Mouse (Mus musculus) cerebellum, postnatal 10 days (tissue): ENCODE measurements at regions not wholly inside any gene's neighbourhood (a gene's known extent, or its start where the extent isn't known, plus 50 kb on each side); places are given as distances from the start of the nearest gene placed in this dataset.

Source experiments
- DNase-seq, 2 experiments: peaks; one replicate each; pipeline ENCODE4 v3.0.0; 2021; ENCODE audit warnings: mixed read lengths in 2 of 2

GRCm38 (mm10) chr6:12140596-12140995, 233.0 kb downstream of the Phf14 start:
- DNase-seq = no peak

- DNase-seq = no peak
These were observed 237.6 kb downstream of the Phf14 start for GRCm38 (mm10) chr6:12145216-12145615.

GRCm38 (mm10) chr6:12150613-12151333, 243.2 kb downstream of the Phf14 start:
- peak in 1 of 2 experiments; percentile 15 for DNase-seq

GRCm38 (mm10) chr6:12163971-12164370, 256.4 kb downstream of the Phf14 start:
- DNase-seq = no peak

- no peak for DNase-seq
These were observed 260.9 kb downstream of the Phf14 start for GRCm38 (mm10) chr6:12168533-12168932.

- peak; percentile 34 to 56 for DNase-seq
These were observed 261.8 kb downstream of the Phf14 start for GRCm38 (mm10) chr6:12169431-12169830.

GRCm38 (mm10) chr6:12170722-12171121, 263.1 kb downstream of the Phf14 start:
- DNase-seq = no peak

- DNase-seq = no peak
These were observed 263.6 kb downstream of the Phf14 start for GRCm38 (mm10) chr6:12171189-12171588.

- no peak for DNase-seq
These were observed 270.4 kb downstream of the Phf14 start for GRCm38 (mm10) chr6:12177996-12178395.

GRCm38 (mm10) chr6:12180951-12181350, 273.3 kb downstream of the Phf14 start:
- DNase-seq = no peak

GRCm38 (mm10) chr6:12210190-12210589, 302.6 kb downstream of the Phf14 start:
- DNase-seq = no peak

- no peak for DNase-seq
These were observed 307.0 kb downstream of the Phf14 start for GRCm38 (mm10) chr6:12214526-12215177.

GRCm38 (mm10) chr6:12215178-12215553, 307.6 kb downstream of the Phf14 start:
- DNase-seq = no peak

- DNase-seq = no peak
These were observed 336.5 kb downstream of the Phf14 start for GRCm38 (mm10) chr6:12244151-12244550.

GRCm38 (mm10) chr6:12247975-12248374, 340.4 kb downstream of the Phf14 start:
- DNase-seq = peak; percentile 16 to 37

GRCm38 (mm10) chr6:12248599-12248998, 341.0 kb downstream of the Phf14 start:
- peak; percentile 38 to 40 for DNase-seq

GRCm38 (mm10) chr6:12254507-12254906, 346.9 kb downstream of the Phf14 start:
- no peak for DNase-seq

- DNase-seq = no peak
These were observed 347.8 kb downstream of the Phf14 start for GRCm38 (mm10) chr6:12255434-12255833.

- no peak for DNase-seq
These were observed 350.7 kb downstream of the Phf14 start for GRCm38 (mm10) chr6:12258273-12258672.

GRCm38 (mm10) chr6:12258940-12259481, 351.4 kb downstream of the Phf14 start:
- DNase-seq = peak; percentile 8 to 20

- DNase-seq = peak in 1 of 2 experiments; percentile 11
These were observed 352.0 kb downstream of the Phf14 start for GRCm38 (mm10) chr6:12259629-12260028.

GRCm38 (mm10) chr6:12260325-12261076, 352.9 kb downstream of the Phf14 start:
- peak; percentile 78 to 88 for DNase-seq
